Mouse (Mus musculus) embryonic facial prominence, embryonic 10.5 days (tissue): ENCODE results near the gene Acsf3. TPM values are rescaled to one million over a fixed set of nuclear protein-coding genes. Genes with fewer than 3 reads are reported as not detected.

ENCODE experiments used
- DNase-seq: peaks from one replicate; pipeline ENCODE4 v3.0.0-alpha.2; 2017; ENCODE audit warnings: low spot score
- H3K27ac ChIP-seq: fragments of 300-500 bp; sonication (generic); replicated peaks from 2 replicates; pipeline ENCODE4 v1.5.1; 2016; ENCODE audit warnings: mild to moderate bottlenecking
- H3K27me3 ChIP-seq: fragments of 300-500 bp; sonication (generic); replicated peaks from 2 replicates; pipeline ENCODE4 v1.6.1; 2016; ENCODE audit warnings: low read depth, mild to moderate bottlenecking; ENCODE audit not compliant: poor library complexity, severe bottlenecking
- H3K36me3 ChIP-seq: fragments of 300-500 bp; sonication (generic); replicated peaks from 2 replicates; pipeline ENCODE4 v1.6.1; 2016; ENCODE audit warnings: mild to moderate bottlenecking, moderate library complexity
- H3K4me1 ChIP-seq: fragments of 300-500 bp; sonication (generic); 2 replicates; pipeline ENCODE4 v1.6.1; 2016
- H3K4me3 ChIP-seq: fragments of 300-500 bp; sonication (generic); 2 replicates; pipeline ENCODE4 v1.5.1; 2016; ENCODE audit warnings: mild to moderate bottlenecking, moderate library complexity
- H3K9me3 ChIP-seq: fragments of 300-500 bp; sonication (generic); 2 replicates; pipeline ENCODE4 v1.6.1; 2016; ENCODE audit warnings: mild to moderate bottlenecking
- WGBS: fragments of 180-500 bp; shearing (Covaris S2); methylation state at CpG from one replicate; pipeline ENCODE4 v1.1.7; 2016; 5-methylcytosine and 5-hydroxymethylcytosine counted together
- polyA plus RNA-seq: library from polyadenylated mRNA; unstranded; fragments of >200 nt; fragmentation: Nextera tagmentation; extraction: Ambion mirVana; gene quantifications from 2 replicates; pipeline ENCODE4 v1.2.1, GENCODE M21; 2016

Gene Acsf3
- 15.9 and 16.4 TPM in 2 replicates for polyA plus RNA-seq

DNA sequence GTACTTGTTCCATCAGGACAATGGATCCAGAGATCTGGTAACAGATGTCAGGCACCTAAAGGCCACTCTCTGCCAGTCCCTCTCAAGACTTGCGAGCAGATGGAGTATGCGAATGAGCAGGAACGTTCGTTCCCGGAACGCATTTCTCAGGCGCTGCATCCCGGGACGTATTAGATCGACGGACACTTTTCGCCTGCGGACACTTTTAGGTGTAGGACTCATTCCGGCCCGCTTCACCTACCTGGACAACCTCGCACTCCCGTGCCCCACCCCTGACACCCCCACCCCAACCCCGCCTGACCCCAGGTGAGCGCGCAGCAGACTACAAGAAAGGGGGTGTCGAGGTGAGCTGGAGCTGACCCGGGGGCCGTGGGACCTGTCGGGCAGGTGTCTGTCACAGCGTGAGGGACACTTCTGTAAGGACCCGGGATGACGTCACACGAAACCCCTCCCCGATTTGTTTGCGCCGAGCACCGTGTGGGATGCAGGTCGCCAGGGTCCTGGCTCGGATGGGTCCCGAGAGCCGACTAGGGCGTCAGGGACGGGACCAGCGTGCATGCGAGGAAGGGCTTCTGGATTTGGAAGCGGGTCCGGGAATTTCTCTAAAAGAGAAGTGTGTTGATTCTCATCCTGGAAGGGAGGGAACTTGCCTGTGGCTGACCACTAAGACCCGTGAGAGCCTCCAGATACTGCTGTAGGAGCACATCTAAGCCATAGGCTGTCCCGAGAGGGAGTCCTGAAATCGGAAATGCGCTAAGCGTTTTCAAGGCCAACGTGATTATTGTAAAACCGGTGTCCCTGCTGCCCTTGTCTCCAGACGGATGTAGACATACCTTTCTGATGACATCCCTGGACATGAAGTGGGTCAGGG is at the start of gene Acsf3:
Gene Acsf3, plus strand, starts transcription at position 202 of the 871 bp plus-strand sequence.
- Histone ChIP-seq H3K4me1 (peaks cover 11% of the 10 kb centered on the region), H3K27ac (peak within 1 kb of the TSS; percentile 78), H3K9me3 (no peaks in the 10 kb centered on the region), H3K36me3 (peaks cover 9% of the 10 kb centered on the region), H3K27me3 (peaks cover 9% of the 10 kb centered on the region), H3K4me3 (peak within 1 kb of the TSS; percentile 67)
- 2% methylated on average over 50 of the region's 50 CpGs for WGBS
- DNase-seq, result peak; percentile 79

DNA sequence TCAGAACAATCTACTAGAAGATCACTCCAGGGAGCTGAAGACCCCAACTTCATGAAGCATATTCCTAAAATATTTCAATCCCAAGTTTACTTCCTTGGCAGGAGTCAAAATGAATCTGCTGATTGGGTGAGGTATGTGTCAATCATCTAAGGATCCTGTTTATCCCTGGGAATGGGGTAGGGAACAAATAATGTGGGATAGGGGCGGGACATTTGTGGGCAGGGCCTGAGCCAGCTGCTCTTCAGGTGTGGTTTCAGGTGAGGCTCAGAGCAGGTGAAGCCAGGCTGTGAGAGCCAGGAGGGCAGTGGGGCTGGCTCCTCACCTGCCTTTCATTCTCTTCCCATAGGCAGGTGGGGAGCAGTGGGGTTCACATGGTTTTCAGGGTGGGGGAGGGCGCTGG is 48.5 kb upstream of the Acsf3 start:
- Histone ChIP-seq H3K36me3 (no peaks in the 10 kb centered on the region), H3K4me3 (no peak overlapping the region), H3K27ac (no peak overlapping the region), H3K4me1 (peaks cover 15% of the 10 kb centered on the region), H3K27me3 (peaks cover 41% of the 10 kb centered on the region), H3K9me3 (no peaks in the 10 kb centered on the region)
- DNase-seq, result no peak
- WGBS, result 67% methylated on average over 2 of the region's 2 CpGs

DNA sequence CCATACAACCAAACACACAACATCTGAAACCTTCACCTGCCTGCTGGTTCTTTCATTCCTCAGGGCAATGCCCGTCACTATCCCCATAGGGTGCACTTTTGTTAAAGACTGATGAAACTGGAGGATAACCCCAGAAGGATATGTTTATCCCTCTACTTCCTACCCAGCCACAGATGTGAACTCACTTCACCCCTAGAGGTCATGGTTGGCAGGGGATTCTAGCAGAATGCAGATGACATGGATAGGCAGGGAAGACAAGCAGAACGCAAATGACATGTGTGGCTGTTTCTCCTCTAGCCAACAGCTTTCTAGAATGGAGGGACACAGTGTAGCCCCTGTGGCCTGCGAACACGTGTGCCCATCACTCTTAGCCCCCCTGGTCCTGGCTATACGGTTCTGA is 47.9 kb upstream of the Acsf3 start:
- no peak for DNase-seq
- Histone ChIP-seq H3K36me3 (no peaks in the 10 kb centered on the region), H3K4me3 (no peak overlapping the region), H3K9me3 (no peaks in the 10 kb centered on the region), H3K27me3 (peaks cover 35% of the 10 kb centered on the region; the same call in 1 of the 2 replicates), H3K27ac (no peak overlapping the region), H3K4me1 (peaks cover 15% of the 10 kb centered on the region)
- WGBS, result 58% methylated on average over 5 of the region's 5 CpGs

DNA sequence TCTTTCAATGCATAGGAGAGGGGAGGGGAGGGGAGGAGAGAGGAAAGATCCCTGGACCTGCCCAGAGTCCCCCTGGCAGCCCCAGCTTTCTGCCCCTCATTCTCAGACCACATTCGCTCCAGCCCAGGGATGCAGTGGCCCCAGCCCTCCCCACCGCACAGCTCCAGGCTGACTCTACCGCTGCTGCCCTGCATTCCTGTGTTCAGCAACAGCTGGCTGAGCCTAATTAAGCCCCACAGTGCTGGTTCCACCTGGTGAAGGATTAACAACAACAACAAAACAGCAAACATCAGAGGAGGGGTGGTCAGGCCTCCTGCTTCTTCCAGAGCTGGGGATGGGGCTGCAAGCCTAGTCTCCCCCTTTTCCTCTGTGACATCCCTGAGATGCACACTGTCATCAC is 46.7 kb upstream of the Acsf3 start:
- Histone ChIP-seq H3K36me3 (no peaks in the 10 kb centered on the region), H3K4me1 (peaks cover 15% of the 10 kb centered on the region), H3K27me3 (peaks cover 23% of the 10 kb centered on the region; the same call in 1 of the 2 replicates), H3K4me3 (no peak overlapping the region), H3K9me3 (no peaks in the 10 kb centered on the region), H3K27ac (no peak overlapping the region)
- WGBS, result 15% methylated on average over 3 of the region's 3 CpGs
- no peak for DNase-seq

DNA sequence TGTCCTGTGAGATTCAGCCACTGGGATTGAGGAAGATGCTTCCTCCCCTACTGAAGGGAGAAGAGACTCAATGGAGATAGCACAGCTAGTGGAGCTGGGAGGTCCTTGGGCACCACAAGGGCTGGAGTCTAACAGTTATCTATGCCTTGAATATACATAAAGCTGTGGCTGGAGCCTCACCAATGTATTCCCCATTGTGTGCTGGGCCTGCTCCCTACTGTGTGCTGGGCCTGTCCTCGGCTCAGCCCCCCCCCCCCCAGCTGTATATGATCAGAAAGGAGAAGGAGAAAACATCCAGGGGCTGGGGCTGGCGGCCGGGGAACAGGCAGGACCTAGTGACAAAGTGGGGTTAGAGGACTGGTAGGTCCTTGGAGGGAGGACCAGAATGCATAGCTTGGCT is 40.2 kb upstream of the Acsf3 start:
- H3K27me3 ChIP-seq, result peaks cover 25% of the 10 kb centered on the region
- WGBS, result 60% methylated on average over 3 of the region's 3 CpGs
- H3K4me3 ChIP-seq, result no peak overlapping the region
- no peak for DNase-seq
- H3K36me3 ChIP-seq, result no peaks in the 10 kb centered on the region
- H3K4me1 ChIP-seq, result peaks cover 26% of the 10 kb centered on the region
- no peak overlapping the region for H3K27ac ChIP-seq
- H3K9me3 ChIP-seq, result no peaks in the 10 kb centered on the region

DNA sequence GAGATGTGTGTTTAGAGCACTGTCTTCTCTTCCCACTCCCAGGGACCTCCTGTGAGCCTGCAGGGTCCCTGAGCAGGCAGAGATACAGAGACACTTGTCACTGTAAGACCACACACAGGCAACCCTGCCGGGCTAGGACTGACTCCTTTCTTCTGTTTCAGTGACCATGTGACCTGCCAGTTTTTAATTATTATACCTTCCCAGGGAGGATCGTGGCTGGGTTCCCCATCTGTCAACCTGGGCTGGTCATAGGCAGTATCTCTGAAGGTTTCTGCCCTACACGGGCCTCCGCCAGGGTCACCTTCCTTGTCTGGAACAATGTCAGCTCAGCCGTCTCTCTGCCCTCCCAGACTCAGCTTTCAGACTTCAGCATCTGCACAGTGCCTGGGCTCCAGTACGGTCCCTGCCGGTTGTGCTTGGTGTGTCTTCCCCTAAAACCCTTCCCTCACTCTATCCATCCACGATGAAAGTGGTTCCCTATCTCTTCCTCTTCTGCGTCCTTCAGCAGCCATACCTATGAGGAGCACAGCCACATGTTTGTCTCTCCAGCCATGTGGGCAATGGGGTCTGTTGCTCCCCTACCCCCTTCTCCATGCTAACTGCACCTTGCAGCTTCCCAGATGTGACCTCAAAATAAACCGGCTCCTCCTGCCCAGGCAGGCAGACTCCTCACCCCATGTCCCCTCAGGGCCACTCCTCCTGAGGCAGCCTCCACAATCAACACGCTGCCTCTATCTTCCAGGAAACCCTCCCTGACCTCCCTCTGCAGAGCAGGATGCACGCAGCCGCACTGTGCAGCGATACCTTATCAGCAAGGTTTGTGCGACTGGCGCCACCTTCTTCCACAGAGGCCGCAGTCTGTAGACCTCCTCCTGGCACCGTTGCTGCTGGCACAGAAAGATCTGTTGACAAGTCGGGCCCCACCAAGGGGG is 39.5 kb upstream of the Acsf3 start:
- peaks cover 32% of the 10 kb centered on the region for H3K27me3 ChIP-seq
- H3K27ac ChIP-seq, result no peak overlapping the region
- 67% methylated on average over 19 of the region's 19 CpGs for WGBS
- H3K4me3 ChIP-seq, result no peak overlapping the region
- H3K36me3 ChIP-seq, result no peaks in the 10 kb centered on the region
- peaks cover 26% of the 10 kb centered on the region for H3K4me1 ChIP-seq
- no peak for DNase-seq
- no peaks in the 10 kb centered on the region for H3K9me3 ChIP-seq

DNA sequence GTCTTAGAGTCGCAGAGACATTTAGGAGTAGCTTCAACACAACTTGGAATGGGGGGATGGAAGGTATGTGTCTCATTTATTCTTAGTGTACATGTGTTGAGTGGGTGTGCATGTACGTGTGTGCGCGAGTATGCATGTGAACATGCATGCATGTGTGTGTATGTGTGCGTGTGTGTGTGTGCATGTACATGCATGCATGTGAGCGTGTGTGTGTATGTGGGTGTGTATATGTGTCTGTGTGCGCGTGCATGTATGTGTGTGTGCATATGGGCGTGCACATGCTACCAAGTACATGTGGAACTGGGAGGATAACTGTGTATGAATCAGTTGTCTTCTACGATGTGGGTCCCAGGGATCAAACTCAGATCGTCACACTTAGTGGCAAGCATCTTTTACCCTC is 38.7 kb upstream of the Acsf3 start:
- peaks cover 26% of the 10 kb centered on the region for H3K4me1 ChIP-seq
- H3K36me3 ChIP-seq, result no peaks in the 10 kb centered on the region
- H3K9me3 ChIP-seq, result no peaks in the 10 kb centered on the region
- DNase-seq, result no peak
- no peak overlapping the region for H3K27ac ChIP-seq
- H3K27me3 ChIP-seq, result peaks cover 40% of the 10 kb centered on the region
- 89% methylated on average over 11 of the region's 11 CpGs for WGBS
- no peak overlapping the region for H3K4me3 ChIP-seq

DNA sequence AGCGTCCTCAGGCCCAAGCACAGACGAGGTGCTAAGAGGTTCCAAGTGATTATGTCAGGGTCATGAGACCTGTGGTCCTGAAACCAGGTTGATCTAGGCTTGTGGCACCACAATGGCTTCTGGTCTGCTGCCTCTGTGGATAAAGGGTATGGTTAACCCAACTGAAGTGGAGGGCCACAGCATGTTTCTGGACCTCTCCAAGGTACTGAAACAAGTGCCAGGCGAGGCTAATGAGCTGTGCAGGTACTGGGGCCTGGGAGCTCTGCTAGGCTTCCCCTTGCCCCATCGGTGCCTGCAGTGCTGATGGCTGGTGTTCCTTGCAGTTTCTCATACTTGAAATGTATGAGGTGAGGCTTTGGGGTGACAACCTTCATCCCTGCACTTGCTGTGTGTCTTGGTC is 38.2 kb upstream of the Acsf3 start:
- H3K27me3 ChIP-seq, result peaks cover 44% of the 10 kb centered on the region
- H3K27ac ChIP-seq, result no peak overlapping the region
- peak; percentile 49 for DNase-seq
- no peaks in the 10 kb centered on the region for H3K9me3 ChIP-seq
- H3K4me1 ChIP-seq, result peaks cover 27% of the 10 kb centered on the region
- no peak overlapping the region for H3K4me3 ChIP-seq
- 46% methylated on average over 4 of the region's 4 CpGs for WGBS
- no peaks in the 10 kb centered on the region for H3K36me3 ChIP-seq

DNA sequence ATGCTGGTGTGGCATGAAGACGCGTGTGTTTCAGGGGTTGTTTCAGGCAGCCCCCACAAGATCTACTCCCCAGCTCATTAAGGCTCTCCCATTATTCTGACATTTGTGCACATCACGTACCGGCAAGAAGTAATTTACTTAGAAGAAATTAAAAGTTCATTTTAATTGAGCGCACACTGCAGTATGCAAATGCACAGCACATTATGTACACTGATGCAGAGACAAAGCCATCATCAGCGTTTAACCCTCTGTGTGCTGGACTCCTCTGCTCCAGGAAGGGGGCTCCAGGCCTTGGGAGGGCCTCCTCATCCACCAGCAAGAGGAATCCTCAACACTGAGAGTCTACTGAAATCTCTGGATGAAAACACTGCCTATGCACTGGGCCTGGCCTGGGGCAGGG is 37.4 kb upstream of the Acsf3 start:
- H3K4me3 ChIP-seq, result no peak overlapping the region
- no peaks in the 10 kb centered on the region for H3K9me3 ChIP-seq
- peaks cover 36% of the 10 kb centered on the region for H3K4me1 ChIP-seq
- peaks cover 53% of the 10 kb centered on the region for H3K27me3 ChIP-seq
- no peak overlapping the region for H3K27ac ChIP-seq
- no peak for DNase-seq
- 88% methylated on average over 6 of the region's 6 CpGs for WGBS
- no peaks in the 10 kb centered on the region for H3K36me3 ChIP-seq

DNA sequence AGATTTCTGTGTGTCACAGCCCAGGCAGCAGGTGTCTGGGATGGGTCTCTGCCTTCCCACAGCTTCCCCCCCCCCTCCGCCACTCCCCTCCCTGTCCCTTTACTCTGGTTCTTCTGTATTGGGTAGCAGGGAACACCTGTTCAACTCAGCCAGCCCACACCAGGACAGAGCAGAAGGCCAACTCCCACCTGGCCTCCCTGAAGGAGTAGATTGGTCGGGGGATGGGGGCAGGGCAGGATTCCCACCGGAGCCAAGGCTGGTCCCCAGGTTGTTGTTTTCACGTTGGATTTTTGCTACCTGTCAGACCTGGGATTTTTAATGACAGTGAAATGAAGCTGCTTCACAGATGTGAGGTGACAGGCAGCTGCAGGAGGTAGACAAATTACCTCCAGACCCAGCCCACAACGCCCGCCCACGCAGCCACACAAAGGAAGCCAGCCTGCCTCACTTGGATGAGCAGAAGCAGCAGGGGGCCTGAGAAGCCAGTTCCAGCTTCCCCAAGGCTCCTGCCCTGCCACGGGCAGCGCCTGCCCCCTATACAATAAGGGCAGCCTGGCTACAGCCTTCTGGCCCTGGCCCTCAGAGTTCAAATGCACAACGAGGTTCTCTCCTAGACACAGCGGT is 36.1 kb upstream of the Acsf3 start:
- Histone ChIP-seq H3K9me3 (no peaks in the 10 kb centered on the region), H3K27me3 (peaks cover 66% of the 10 kb centered on the region), H3K4me1 (peaks cover 37% of the 10 kb centered on the region), H3K4me3 (0 out of 2 replicates have a peak overlapping the region, but pooled peaks have one; percentile 1), H3K27ac (no peak overlapping the region), H3K36me3 (no peaks in the 10 kb centered on the region)
- DNase-seq, result no peak
- 16% methylated on average over 11 of the region's 11 CpGs for WGBS

DNA sequence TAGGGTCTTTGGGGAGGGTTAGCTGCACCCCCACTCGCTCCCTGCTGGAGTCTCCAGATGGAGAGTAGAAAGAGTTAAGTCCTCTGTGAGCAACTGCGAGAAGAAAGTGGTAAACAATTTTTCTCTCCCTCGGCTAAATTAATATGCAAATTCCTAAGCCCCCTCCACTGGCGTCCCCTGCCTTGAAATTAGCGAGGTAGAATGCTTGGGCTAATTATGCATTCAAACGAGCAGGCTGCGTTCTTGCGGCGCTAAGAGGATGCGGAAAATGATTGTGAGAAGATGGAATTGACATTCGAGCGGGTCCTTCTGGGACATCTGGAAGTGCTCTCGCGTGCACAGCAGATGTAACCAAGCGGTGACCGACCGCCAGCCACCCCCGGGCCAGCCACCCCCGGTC is 32.8 kb upstream of the Acsf3 start:
- no peak overlapping the region for H3K4me3 ChIP-seq
- peaks cover 47% of the 10 kb centered on the region for H3K4me1 ChIP-seq
- H3K9me3 ChIP-seq, result no peaks in the 10 kb centered on the region
- 17% methylated on average over 19 of the region's 19 CpGs for WGBS
- peaks cover 98% of the 10 kb centered on the region for H3K27me3 ChIP-seq
- DNase-seq, result peak; percentile 14
- H3K36me3 ChIP-seq, result no peaks in the 10 kb centered on the region
- no peak overlapping the region for H3K27ac ChIP-seq
